Mouse (Mus musculus) forebrain, embryonic 11.5 days (tissue): ENCODE data around the gene Pdgfc. TPM values are rescaled to one million over a fixed set of nuclear protein-coding genes. Genes with fewer than 3 reads are reported as not detected.

Experiments used
- ATAC-seq: fragments of 200-750 bp; cut with Nextera tagmentation; replicated peaks from 2 replicates; pipeline ENCODE4 v1.8.0; 2017; ENCODE audit warnings: moderate TSS enrichment; ENCODE audit not compliant: low FRiP score
- DNase-seq: peaks from one replicate; pipeline ENCODE4 v3.0.0-alpha.2; 2017; ENCODE audit warnings: low spot score
- H3K27ac ChIP-seq: fragments of 300-500 bp; sonication (generic); 2 replicates; pipeline ENCODE4 v1.5.1; 2014; ENCODE audit warnings: low read depth, low read length
- H3K27me3 ChIP-seq: fragments of 300-500 bp; sonication (generic); 2 replicates; pipeline ENCODE4 v1.6.1; 2014; ENCODE audit warnings: mild to moderate bottlenecking, low read length, mixed read lengths; ENCODE audit not compliant: control insufficient read depth, insufficient read depth
- H3K36me3 ChIP-seq: fragments of 300-500 bp; sonication (generic); 2 replicates; pipeline ENCODE4 v1.6.1; 2014; ENCODE audit warnings: mild to moderate bottlenecking, low read length, moderate library complexity, mixed read lengths; ENCODE audit not compliant: control insufficient read depth, insufficient read depth
- H3K4me1 ChIP-seq: fragments of 300-500 bp; sonication (generic); replicated peaks from 2 replicates; pipeline ENCODE4 v1.6.1; 2014; ENCODE audit warnings: low read length, mixed read lengths; ENCODE audit not compliant: control insufficient read depth, insufficient read depth
- H3K4me2 ChIP-seq: fragments of 300-500 bp; sonication (generic); 2 replicates; pipeline ENCODE4 v1.6.1; 2014; ENCODE audit warnings: low read depth, mild to moderate bottlenecking, low read length, moderate library complexity, mixed read lengths; ENCODE audit not compliant: severe bottlenecking
- H3K4me3 ChIP-seq: fragments of 300-500 bp; sonication (generic); 2 replicates; pipeline ENCODE4 v1.5.1; 2014; ENCODE audit warnings: low read depth, low read length
- H3K9ac ChIP-seq: fragments of 300-500 bp; sonication (generic); 2 replicates; pipeline ENCODE4 v1.6.1; 2014; ENCODE audit warnings: low read length
- H3K9me3 ChIP-seq: fragments of 300-500 bp; sonication (generic); 2 replicates; pipeline ENCODE4 v1.6.1; 2016; ENCODE audit warnings: low read length, mixed read lengths; ENCODE audit not compliant: control insufficient read depth
- WGBS: fragments of 180-500 bp; shearing (Covaris S2); extraction: QIAGEN DNeasy Blood & Tissue Kit; methylation state at CpG from one replicate; pipeline ENCODE4 v1.1.7; 2014; 5-methylcytosine and 5-hydroxymethylcytosine counted together
- polyA plus RNA-seq: library from polyadenylated mRNA; unstranded; fragments of >200 nt; fragmentation: Nextera tagmentation; extraction: Ambion mirVana; gene quantifications from 2 replicates; pipeline ENCODE4 v1.2.1, GENCODE M21; 2014

Gene Pdgfc
- polyA plus RNA-seq, 1 experiment from 2014 or later, result 12.6 TPM

DNA sequence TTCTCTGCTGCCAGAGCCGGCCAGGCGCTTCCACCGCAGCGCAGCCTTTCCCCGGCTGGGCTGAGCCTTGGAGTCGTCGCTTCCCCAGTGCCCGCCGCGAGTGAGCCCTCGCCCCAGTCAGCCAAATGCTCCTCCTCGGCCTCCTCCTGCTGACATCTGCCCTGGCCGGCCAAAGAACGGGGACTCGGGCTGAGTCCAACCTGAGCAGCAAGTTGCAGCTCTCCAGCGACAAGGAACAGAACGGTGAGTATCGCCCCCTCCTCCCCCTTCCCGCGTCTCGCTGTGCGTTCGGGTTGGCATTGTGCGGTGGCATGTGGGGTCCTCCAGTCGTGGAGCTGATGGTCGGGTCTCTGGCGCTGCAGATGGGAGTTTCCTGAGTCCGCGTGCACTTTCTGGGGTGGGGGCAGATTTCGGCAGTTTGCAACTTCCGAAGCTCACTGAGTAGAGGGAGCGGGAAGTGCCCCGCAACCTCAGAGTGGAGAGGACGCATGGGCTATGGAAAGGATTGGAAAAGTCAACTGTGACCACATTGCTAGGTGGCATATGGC is 1.2 kb downstream of the Pdgfc start:
- peak; percentile 68 for ATAC-seq
- under 1% methylated on average over 34 of the region's 34 CpGs for WGBS
- H3K27ac ChIP-seq, result no peak overlapping the region

DNA sequence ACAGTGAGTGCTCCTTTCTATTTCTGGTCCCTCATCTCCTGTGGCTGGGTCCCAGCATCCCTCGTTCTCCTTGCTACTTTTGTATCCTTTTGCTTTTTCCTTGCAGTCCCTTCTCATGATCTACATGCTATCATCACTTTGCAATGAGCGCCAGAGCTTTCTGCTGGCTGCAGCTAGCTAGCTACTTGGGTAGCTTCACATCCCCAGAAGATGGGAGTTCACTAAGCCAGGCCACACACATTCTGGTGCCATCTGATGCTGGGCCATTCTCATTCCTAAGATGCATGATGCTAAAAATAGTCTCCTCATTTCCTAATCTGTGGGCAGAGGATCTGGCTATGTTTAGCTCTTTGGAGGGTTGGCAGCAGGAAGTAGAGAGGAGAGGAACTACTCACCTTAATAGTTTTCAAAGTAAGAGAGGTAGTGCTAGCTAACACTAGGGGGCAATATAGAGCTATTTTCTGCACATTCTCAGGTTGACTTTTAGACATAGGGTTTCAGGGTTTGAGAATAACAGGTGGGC is 3.0 kb downstream of the Pdgfc start:
- no peak overlapping the region for H3K4me3 ChIP-seq
- no peak overlapping the region for H3K9ac ChIP-seq
- H3K4me1 ChIP-seq, result no peaks in the 10 kb centered on the region
- H3K4me2 ChIP-seq, result no peak overlapping the region
- no peaks in the 10 kb centered on the region for H3K27me3 ChIP-seq
- H3K36me3 ChIP-seq, result no peaks in the 10 kb centered on the region
- DNase-seq (no peak), ATAC-seq (no peak)
- WGBS, result 75% methylated on average over 2 of the region's 2 CpGs
- no peaks in the 10 kb centered on the region for H3K9me3 ChIP-seq
- H3K27ac ChIP-seq, result no peak overlapping the region

More for the DNA sequence above, 1.2 kb downstream of the Pdgfc start:
- H3K9ac ChIP-seq, result peak overlapping the region; percentile 79
- peak overlapping the region; percentile 85 for H3K4me2 ChIP-seq
- H3K36me3 ChIP-seq, result no peaks in the 10 kb centered on the region
- H3K4me1 ChIP-seq, result no peaks in the 10 kb centered on the region
- H3K27me3 ChIP-seq, result no peaks in the 10 kb centered on the region
- peak; percentile 77 for DNase-seq
- peak overlapping the region; percentile 65 for H3K4me3 ChIP-seq
- no peaks in the 10 kb centered on the region for H3K9me3 ChIP-seq

DNA sequence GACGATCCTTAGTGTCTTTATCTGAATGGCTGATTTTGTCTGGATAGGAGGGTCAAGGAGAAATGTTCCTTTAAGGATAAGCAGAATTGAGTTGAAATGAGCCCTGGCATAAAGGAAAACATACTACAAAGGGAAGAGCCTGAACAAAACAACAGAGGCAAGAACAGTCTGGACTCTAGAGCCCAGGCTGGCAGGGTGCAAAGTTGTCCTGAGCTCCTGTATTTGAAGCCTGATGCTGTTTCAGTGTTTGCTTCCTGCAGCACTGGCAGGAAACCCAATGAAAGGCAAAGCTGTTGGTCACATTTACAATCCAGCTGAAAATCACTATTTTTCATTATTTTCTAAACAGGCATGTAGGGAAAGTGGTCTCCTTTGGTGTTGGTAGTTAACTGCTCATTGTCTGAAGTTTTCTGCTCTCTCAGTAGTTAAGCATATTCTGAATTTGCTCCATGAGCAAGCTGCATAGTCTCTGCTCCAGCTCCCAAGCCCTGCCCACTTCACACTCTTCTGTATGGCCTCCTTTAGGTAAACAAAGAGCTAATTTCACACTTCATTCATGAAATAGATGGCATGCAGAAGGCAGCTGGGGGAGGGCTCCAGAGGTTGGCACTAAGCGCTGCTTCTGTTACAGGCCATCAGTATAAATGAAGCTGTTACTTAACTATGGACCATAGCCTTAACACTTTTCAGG is 8.6 kb downstream of the Pdgfc start:
- Histone ChIP-seq H3K4me1 (0 out of 2 replicates have a peak, but pooled peaks cover 3% of the 10 kb centered on the region), H3K9me3 (no peaks in the 10 kb centered on the region), H3K4me2 (no peak overlapping the region), H3K27ac (no peak overlapping the region), H3K9ac (no peak overlapping the region), H3K27me3 (no peaks in the 10 kb centered on the region), H3K4me3 (no peak overlapping the region), H3K36me3 (no peaks in the 10 kb centered on the region)
- DNase-seq (no peak), ATAC-seq (peak; percentile 77)
- 74% methylated on average over 2 of the region's 2 CpGs for WGBS

DNA sequence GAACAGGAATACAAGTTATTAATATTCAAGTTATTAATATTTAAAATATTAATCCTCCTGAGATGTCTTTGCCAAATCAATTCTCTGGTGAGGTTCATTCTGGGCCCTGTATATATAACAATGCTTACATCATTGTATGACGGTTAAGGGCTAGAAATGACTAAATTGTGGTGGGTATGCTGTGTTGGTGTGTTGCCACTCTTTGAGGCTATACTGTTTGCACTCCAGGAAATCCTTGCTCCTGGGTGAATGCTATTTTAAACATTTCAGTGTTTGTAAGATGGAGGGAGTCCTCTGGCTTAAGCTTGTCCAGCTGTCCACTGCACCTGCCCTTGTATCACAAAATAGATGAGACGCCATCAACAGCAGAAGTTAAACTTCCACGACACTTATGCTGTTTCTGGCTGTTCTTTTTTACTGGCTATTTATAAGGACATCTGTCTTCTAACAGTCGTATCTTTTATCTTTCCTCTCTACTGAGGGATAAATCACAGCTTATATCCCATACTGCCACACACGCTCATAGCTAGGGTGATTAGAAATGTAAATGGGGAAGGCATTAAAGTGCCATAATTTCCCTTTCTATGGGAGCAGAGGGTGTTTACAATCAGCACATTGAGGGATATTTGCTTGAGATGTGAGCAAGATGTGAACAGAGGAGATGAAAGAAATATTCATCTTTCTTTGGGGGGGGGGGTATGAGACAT is 9.3 kb downstream of the Pdgfc start:
- Histone ChIP-seq H3K4me1 (0 out of 2 replicates have a peak, but pooled peaks cover 3% of the 10 kb centered on the region), H3K9me3 (no peaks in the 10 kb centered on the region), H3K4me2 (no peak overlapping the region), H3K27me3 (no peaks in the 10 kb centered on the region), H3K4me3 (no peak overlapping the region), H3K27ac (no peak overlapping the region), H3K36me3 (no peaks in the 10 kb centered on the region), H3K9ac (no peak overlapping the region)
- ATAC-seq (peak; percentile 25), DNase-seq (no peak)
- 79% methylated on average over 5 of the region's 5 CpGs for WGBS

DNA sequence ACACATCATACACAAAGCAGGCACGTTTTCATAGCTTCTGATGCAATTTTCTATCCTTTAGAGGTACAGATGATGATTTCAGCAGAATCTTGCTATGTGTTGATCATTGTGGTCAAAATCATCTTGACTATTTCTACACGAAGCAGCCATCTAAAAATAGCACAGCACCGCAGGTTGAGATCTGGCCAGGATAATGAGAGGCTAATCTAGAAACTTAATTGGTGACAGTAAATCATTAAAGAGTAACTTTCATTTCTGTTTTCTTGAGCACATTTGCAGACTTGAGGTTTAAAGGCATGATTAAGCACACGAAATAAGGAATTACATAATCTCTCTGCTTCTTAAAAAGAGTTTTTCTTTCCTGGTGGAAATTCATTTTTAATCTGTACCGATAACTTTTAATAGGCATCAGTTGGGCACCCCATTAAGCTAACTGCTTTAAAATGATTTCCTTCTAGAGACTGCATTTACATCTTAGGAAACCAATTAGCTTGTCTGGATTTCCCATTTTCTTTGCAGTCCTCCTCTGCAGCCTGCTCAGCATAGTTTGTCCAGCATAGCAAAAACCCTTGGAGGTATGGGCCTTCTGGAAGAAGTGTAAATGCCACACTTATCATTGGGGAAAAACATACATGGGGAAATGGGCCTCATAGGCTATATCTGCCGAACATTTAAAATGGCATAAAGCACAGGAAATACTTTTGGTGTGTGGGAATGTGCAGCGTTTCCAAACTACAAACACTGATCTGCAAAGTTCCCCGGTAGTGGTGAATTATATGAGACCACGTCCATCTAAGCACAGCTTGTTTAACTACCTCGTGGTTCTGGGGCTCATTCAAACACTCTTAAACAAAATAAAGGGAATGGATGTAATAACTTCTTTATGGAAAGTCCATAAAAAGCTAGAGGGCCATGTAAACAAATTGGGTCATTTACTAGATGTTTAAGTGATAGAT is 10.7 kb downstream of the Pdgfc start:
- H3K4me3 ChIP-seq, result no peak overlapping the region
- no peaks in the 10 kb centered on the region for H3K36me3 ChIP-seq
- 0 out of 2 replicates have a peak, but pooled peaks cover 3% of the 10 kb centered on the region for H3K4me1 ChIP-seq
- H3K27ac ChIP-seq, result no peak overlapping the region
- H3K4me2 ChIP-seq, result no peak overlapping the region
- no peaks in the 10 kb centered on the region for H3K27me3 ChIP-seq
- ATAC-seq (no peak), DNase-seq (no peak)
- WGBS, result 78% methylated on average over 10 of the region's 10 CpGs
- H3K9me3 ChIP-seq, result no peaks in the 10 kb centered on the region
- H3K9ac ChIP-seq, result no peak overlapping the region

DNA sequence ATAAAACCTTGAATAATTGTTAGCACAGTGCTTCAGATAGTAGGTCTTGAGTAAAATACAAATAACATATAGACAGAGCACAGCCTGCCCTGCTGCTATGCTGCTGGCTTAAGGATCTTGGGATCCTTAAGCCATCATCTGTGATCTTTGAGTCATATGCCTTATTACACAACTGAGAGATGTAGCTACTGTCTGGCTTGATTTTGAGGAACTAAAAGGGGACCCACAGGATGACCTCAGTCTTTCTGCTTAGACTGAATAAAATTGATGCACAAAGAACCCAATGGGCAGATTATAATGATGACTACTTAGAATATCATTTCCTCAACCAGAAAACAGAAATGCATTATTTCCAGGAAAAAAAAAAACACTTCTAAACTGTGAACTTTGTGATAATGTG is 15.3 kb downstream of the Pdgfc start:
- no peak overlapping the region for H3K4me2 ChIP-seq
- H3K27ac ChIP-seq, result no peak overlapping the region
- ATAC-seq, result no peak
- no peaks in the 10 kb centered on the region for H3K9me3 ChIP-seq
- no peak for DNase-seq
- no peaks in the 10 kb centered on the region for H3K4me1 ChIP-seq
- H3K4me3 ChIP-seq, result no peak overlapping the region
- H3K36me3 ChIP-seq, result no peaks in the 10 kb centered on the region
- no peak overlapping the region for H3K9ac ChIP-seq
- no peaks in the 10 kb centered on the region for H3K27me3 ChIP-seq

DNA sequence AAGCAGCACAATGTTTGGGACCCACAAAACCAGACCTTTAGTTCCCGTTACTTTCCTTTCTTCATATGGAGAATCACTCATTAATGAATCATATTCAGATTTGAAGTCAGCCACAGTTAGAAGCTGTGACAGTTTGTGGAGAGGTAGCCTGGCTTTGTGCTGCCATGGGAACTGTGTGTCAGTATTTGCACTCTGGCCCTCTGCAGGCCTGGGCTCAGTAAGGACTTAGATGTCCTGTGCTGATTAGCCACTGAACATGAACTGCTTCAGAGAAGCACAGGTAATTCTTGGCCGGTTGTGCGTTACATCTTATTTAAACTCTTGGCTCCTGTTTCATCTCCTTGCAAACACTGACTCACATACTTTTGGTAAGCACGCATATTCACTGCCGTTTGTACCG is 16.2 kb downstream of the Pdgfc start:
- Histone ChIP-seq H3K4me1 (no peaks in the 10 kb centered on the region), H3K27ac (no peak overlapping the region), H3K4me2 (no peak overlapping the region), H3K9ac (no peak overlapping the region), H3K4me3 (no peak overlapping the region), H3K36me3 (no peaks in the 10 kb centered on the region), H3K27me3 (no peaks in the 10 kb centered on the region), H3K9me3 (no peaks in the 10 kb centered on the region)
- WGBS, result 90% methylated on average over 6 of the region's 6 CpGs
- ATAC-seq, result no peak
- no peak for DNase-seq

DNA sequence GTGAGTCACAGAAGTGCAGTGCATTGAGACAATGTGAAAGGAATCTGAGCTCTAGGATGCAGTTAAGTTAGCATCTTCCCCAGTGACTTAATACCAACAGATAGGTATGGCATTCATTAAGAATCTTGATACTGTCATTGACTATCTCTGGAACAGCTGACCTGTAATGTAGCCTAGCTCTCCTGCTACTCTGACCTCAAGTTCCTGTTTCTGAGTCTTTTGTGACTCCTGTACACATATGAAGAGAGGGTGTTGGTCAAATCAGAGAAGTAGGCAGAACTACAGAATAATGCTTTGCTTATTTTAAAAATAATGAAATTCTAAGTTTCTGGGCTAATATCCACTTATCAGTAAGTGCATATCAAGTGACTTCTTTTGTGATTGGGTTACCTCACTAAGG is 17.9 kb downstream of the Pdgfc start:
- H3K4me1 ChIP-seq, result no peaks in the 10 kb centered on the region
- no peak overlapping the region for H3K4me3 ChIP-seq
- DNase-seq (no peak), ATAC-seq (no peak)
- no peak overlapping the region for H3K4me2 ChIP-seq
- H3K36me3 ChIP-seq, result no peaks in the 10 kb centered on the region
- H3K9me3 ChIP-seq, result no peaks in the 10 kb centered on the region
- no peak overlapping the region for H3K27ac ChIP-seq
- no peak overlapping the region for H3K9ac ChIP-seq
- H3K27me3 ChIP-seq, result no peaks in the 10 kb centered on the region
